Mouse (Mus musculus): ENCODE measurements around the gene M1ap.

The M1ap gene

GRCm38 (mm10) chr6:83033249-83034185 is 86.8 kb downstream of the M1ap start, which contains the start of the genes Dok1 and Loxl3:
Gene Dok1 (minus strand): TSS chr6:83033471.
Gene Loxl3 (plus strand): TSS chr6:83034173.
- peak; percentile 59 for DNase-seq (ENCODE audit: low spot score)

GRCm38 (mm10) chr6:83034463-83035055 is 87.9 kb downstream of the M1ap start:
- DNase-seq (ENCODE audit: low spot score), result no peak

GRCm38 (mm10) chr6:83037188-83037587 is 90.5 kb downstream of the M1ap start:
- no peak for DNase-seq (ENCODE audit: low spot score)

GRCm38 (mm10) chr6:83038496-83039012 is 91.9 kb downstream of the M1ap start:
- peak; percentile 90 for DNase-seq (ENCODE audit: low spot score)

- no peak for DNase-seq (ENCODE audit: low spot score)
Observed at GRCm38 (mm10) chr6:83040601-83041000, 93.9 kb downstream of the M1ap start.

- no peak for DNase-seq (ENCODE audit: low spot score)
Observed at GRCm38 (mm10) chr6:83043561-83043960, 96.9 kb downstream of the M1ap start.

- no peak for DNase-seq (ENCODE audit: low spot score)
Observed at GRCm38 (mm10) chr6:83043993-83044392, 97.3 kb downstream of the M1ap start.

GRCm38 (mm10) chr6:83044742-83045141 is 98.0 kb downstream of the M1ap start:
- no peak for DNase-seq (ENCODE audit: low spot score)

GRCm38 (mm10) chr6:83049367-83049766 is 102.7 kb downstream of the M1ap start:
- no peak for DNase-seq (ENCODE audit: low spot score)

- DNase-seq (ENCODE audit: low spot score), result no peak
Observed at GRCm38 (mm10) chr6:83053136-83053960, 106.6 kb downstream of the M1ap start.

GRCm38 (mm10) chr6:83054074-83054851 is 107.6 kb downstream of the M1ap start, which contains the start of gene Aup1:
Gene Aup1 (plus strand): TSS chr6:83054521.
- peak; percentile 89 for DNase-seq (ENCODE audit: low spot score)

GRCm38 (mm10) chr6:83054871-83055431 is 108.2 kb downstream of the M1ap start, which contains the start of gene Htra2:
Gene Htra2 (minus strand): TSS chr6:83055273.
- DNase-seq (ENCODE audit: low spot score), result peak; percentile 29

- DNase-seq (ENCODE audit: low spot score), result no peak
Observed at GRCm38 (mm10) chr6:83057790-83058189, 111.1 kb downstream of the M1ap start, which contains the start of gene Dqx1. Gene Dqx1 (plus strand): TSS chr6:83057844.

- no peak for DNase-seq (ENCODE audit: low spot score)
Observed at GRCm38 (mm10) chr6:83058725-83059124, 112.0 kb downstream of the M1ap start.

- DNase-seq (ENCODE audit: low spot score), result no peak
Observed at GRCm38 (mm10) chr6:83065995-83066394, 119.3 kb downstream of the M1ap start.

- no peak for DNase-seq (ENCODE audit: low spot score)
Observed at GRCm38 (mm10) chr6:83066441-83066840, 119.7 kb downstream of the M1ap start.

GRCm38 (mm10) chr6:83068221-83068620 is 121.5 kb downstream of the M1ap start:
- no peak for DNase-seq (ENCODE audit: low spot score)

- no peak for DNase-seq (ENCODE audit: low spot score)
Observed at GRCm38 (mm10) chr6:83068706-83069487, 122.2 kb downstream of the M1ap start.

- DNase-seq (ENCODE audit: low spot score), result no peak
Observed at GRCm38 (mm10) chr6:83069488-83070246, 123.0 kb downstream of the M1ap start.

- no peak for DNase-seq (ENCODE audit: low spot score)
Observed at GRCm38 (mm10) chr6:83070247-83070310, 123.4 kb downstream of the M1ap start, which contains the start of gene Tlx2. Gene Tlx2 (minus strand): TSS chr6:83070293.
